ENCODE assay signal across 8 mouse cellular contexts in the genomic region with DNA sequence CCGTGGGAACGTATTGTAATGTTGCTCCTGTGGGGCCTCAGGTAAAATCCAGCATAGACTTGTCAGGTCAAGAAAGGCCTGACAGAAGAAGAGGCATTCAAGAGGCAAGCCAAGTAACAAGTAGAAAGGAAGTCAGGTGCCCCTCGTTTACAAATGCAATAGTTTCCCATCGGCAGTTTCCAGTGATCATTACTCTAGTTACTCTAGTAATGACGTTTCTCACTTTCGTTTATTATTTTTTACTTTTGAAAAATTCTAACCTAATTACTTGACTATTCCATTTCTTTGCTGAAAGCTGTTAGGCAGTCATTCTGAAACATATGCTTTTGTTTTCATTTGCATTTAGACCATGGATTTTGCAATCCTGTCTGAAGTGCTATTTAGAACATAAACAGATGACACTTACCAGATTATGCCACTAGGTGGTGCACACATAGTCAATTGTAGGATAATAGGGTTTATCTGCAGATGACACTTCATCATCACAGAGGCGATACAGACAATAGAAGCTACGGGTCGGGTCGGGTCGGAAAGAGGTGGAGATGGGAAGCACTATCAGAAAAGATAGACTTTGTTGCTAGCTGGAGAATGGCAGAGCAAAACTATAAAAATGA.
DNase-seq lines count a peak whose midpoint lies in the region; ATAC-seq and TF ChIP-seq lines count a peak whose summit lies in the region.
"Had no signal": no experiment of that assay in that cellular context is flagged by ENCODE, and none has a peak within 500 bp of the region (broad histone marks: within the 10 kb centered on the region; RNA-seq: fewer than 3 reads in every experiment).

No protein-coding gene starts in this region.

- H3K36me3 ChIP-seq in CH12.LX (replicated peaks in 1 of 2; ENCODE audit: control insufficient read depth in 1 of 2, insufficient read depth in 1 of 2, low read length in 1 of 2), result no peaks in the 10 kb centered on the region
- H3K36me3 ChIP-seq: liver, embryonic 15.5 days had no signal

- peak overlapping the region in 2 of 3 experiments; percentile 4 to 8 for H3K4me3 ChIP-seq in CH12.LX (replicated peaks in 1 of 3; ENCODE audit: low read depth in 2 of 3, low read length in 2 of 3, poor library complexity in 1 of 3)
- H3K4me3 ChIP-seq: liver, embryonic 15.5 days had no signal

- peak; percentile 59 to 64; a peak in 2 of 4 replicates for ATAC-seq in hematopoietic stem cell, adult 5-6 weeks (replicated peaks in 1 of 2; ENCODE audit: insufficient read depth in 1 of 2, low FRiP score in 2 of 2, low TSS enrichment in 1 of 2, low read depth in 1 of 2, poor library complexity in 2 of 2, severe bottlenecking in 2 of 2)
- peak; percentile 86 for ATAC-seq in megakaryocyte progenitor cell, adult 5-6 weeks (replicated peaks; ENCODE audit: poor library complexity)

- TF ChIP-seq POLR2A in CH12.LX (IDR thresholded peaks at IDR 0.05; ENCODE audit: low read depth, low read length), result no peak

- peak; percentile 79 for TF ChIP-seq RAD21 in CH12.LX (IDR thresholded peaks at IDR 0.05; ENCODE audit: low read depth, low read length)

- peak overlapping the region; percentile 37; the same call in 1 of the 2 replicates for H3K27ac ChIP-seq in CH12.LX (ENCODE audit: insufficient read depth, low read depth)
- H3K27ac ChIP-seq: liver, embryonic 15.5 days had no signal

- in situ Hi-C loops in CH12.LX (cut with MboI; ENCODE audit: low pct_ligation_motif_present, low pct_unique_long_range_greater_than_20kb, low sequenced_read_pairs), result loop anchor here (10.0 kb wide), 2 partner anchors 177 to 297 kb away; no protein-coding TSS in a partner anchor

- peak; percentile 75 for DNase-seq in layer of hippocampus, adult 11-12 months (ENCODE audit: low spot score)
- no peak for DNase-seq in layer of hippocampus, adult 8-10 months (ENCODE audit: low spot score in 2 of 2)
- DNase-seq in CH12.LX (ENCODE audit: extremely low read depth) (peak; percentile 72), NIH3T3 (ENCODE audit: low read depth) (peak; percentile 63)
- DNase-seq in ovary, adult 18-20 months (ENCODE audit: low spot score), result no peak

- H3K4me2 ChIP-seq in CH12.LX (ENCODE audit: insufficient read depth, low read depth, poor library complexity, severe bottlenecking), result peak overlapping the region; percentile 90
- H3K4me2 ChIP-seq: liver, embryonic 15.5 days had no signal

- H3K9me3 ChIP-seq in CH12.LX (replicated peaks; ENCODE audit: low read length), result no peaks in the 10 kb centered on the region
- H3K9me3 ChIP-seq: liver, embryonic 15.5 days had no signal

- peak in 1 of 2 experiments; percentile 80; a peak in 3 of 4 replicates for TF ChIP-seq CTCF in CH12.LX (conservative IDR thresholded peaks at IDR 0.05 in 1 of 2, IDR thresholded peaks at IDR 0.05 in 1 of 2; ENCODE audit: low read depth in 2 of 2, low read length in 2 of 2)

- dilution Hi-C loops in CH12.LX (cut with MboI; ENCODE audit: extremely low pct_ligation_motif_present, extremely low pct_unique_long_range_greater_than_20kb, low sequenced_read_pairs), result no loop called here

- no peaks in the 10 kb centered on the region for H3K27me3 ChIP-seq in CH12.LX (replicated peaks)
- H3K27me3 ChIP-seq: liver, embryonic 15.5 days had no signal

- 0 out of 2 replicates have a peak overlapping the region, but pooled peaks have one; percentile 24 for H3K9ac ChIP-seq in CH12.LX (ENCODE audit: insufficient read depth, low read depth)
- H3K9ac ChIP-seq: liver, embryonic 15.5 days had no signal

- TF ChIP-seq EP300 in CH12.LX (IDR thresholded peaks at IDR 0.05; ENCODE audit: low read length), result peak; percentile 91

- H3K79me2 ChIP-seq in CH12.LX (replicated peaks; ENCODE audit: control insufficient read depth, extremely low read depth, insufficient read depth, poor library complexity, severe bottlenecking), result no peaks in the 10 kb centered on the region

- peaks cover 7 to 21% of the 10 kb centered on the region in 2 experiments; a peak in 3 of 4 replicates for H3K4me1 ChIP-seq in CH12.LX (ENCODE audit: control insufficient read depth in 1 of 2, insufficient read depth in 2 of 2)
- H3K4me1 ChIP-seq: liver, embryonic 15.5 days had no signal

TF ChIP-seq in CH12.LX, 34 proteins besides CTCF, POLR2A, EP300 and RAD21:
- TF ChIP-seq MYC (IDR thresholded peaks at IDR 0.05; ENCODE audit: low read depth, low read length) (peak; percentile 65; the same call in 1 of the 2 replicates), ZKSCAN1 (IDR thresholded peaks at IDR 0.05; ENCODE audit: borderline replicate concordance, low read depth, low read length) (no peak), UBTF (IDR thresholded peaks at IDR 0.05; ENCODE audit: low read depth, low read length) (no peak), NELFE (IDR thresholded peaks at IDR 0.05; ENCODE audit: low read depth, low read length) (no peak), ZC3H11A (IDR thresholded peaks at IDR 0.05; ENCODE audit: low read depth, low read length) (peak; percentile 55; the same call in 1 of the 2 replicates), E2F4 (IDR thresholded peaks at IDR 0.05; ENCODE audit: insufficient replicate concordance, low read depth, low read length) (no peak), USF2 (conservative IDR thresholded peaks at IDR 0.05; ENCODE audit: low read depth, low read length) (no peak), CHD1 (IDR thresholded peaks at IDR 0.05; ENCODE audit: low read depth, low read length) (no peak), ZMIZ1 (IDR thresholded peaks at IDR 0.05; ENCODE audit: low read depth, low read length) (no peak), JUN (IDR thresholded peaks at IDR 0.05; ENCODE audit: insufficient read depth, low read depth, low read length) (peak; percentile 89), USF1 (IDR thresholded peaks at IDR 0.05; ENCODE audit: low read depth, low read length) (no peak; the same call in 1 of the 2 replicates), TBP (conservative IDR thresholded peaks at IDR 0.05; ENCODE audit: low read depth, low read length) (0 out of 2 replicates have a peak, but pooled peaks have one; percentile 24), HCFC1 (IDR thresholded peaks at IDR 0.05; ENCODE audit: low read depth, low read length) (no peak), PAX5 (IDR thresholded peaks at IDR 0.05; ENCODE audit: low read length) (no peak), JUND (conservative IDR thresholded peaks at IDR 0.05; ENCODE audit: low read depth, low read length) (peak; percentile 89), NRF1 (IDR thresholded peaks at IDR 0.05; ENCODE audit: low read depth, low read length) (no peak), MEF2A (IDR thresholded peaks at IDR 0.05; ENCODE audit: borderline replicate concordance, low read depth, low read length) (peak; percentile 61; the same call in 1 of the 2 replicates), MAX (IDR thresholded peaks at IDR 0.05; ENCODE audit: low read length) (no peak), SIN3A (IDR thresholded peaks at IDR 0.05; ENCODE audit: low read length) (no peak; the same call in 1 of the 2 replicates), MAFK (IDR thresholded peaks at IDR 0.05; ENCODE audit: insufficient replicate concordance, low read length) (0 out of 2 replicates have a peak, but pooled peaks have one; percentile 43), SMC3 (IDR thresholded peaks at IDR 0.05; ENCODE audit: low read depth, low read length) (peak; percentile 93), TCF12 (IDR thresholded peaks at IDR 0.05; ENCODE audit: low read depth, low read length) (peak; percentile 76), KAT2A (IDR thresholded peaks at IDR 0.05; ENCODE audit: insufficient replicate concordance, low read length) (no peak), GABPA (IDR thresholded peaks at IDR 0.05; ENCODE audit: insufficient replicate concordance, low read depth, low read length) (no peak), BHLHE40 (IDR thresholded peaks at IDR 0.05; ENCODE audit: low read depth, low read length) (peak; percentile 91), ELF1 (IDR thresholded peaks at IDR 0.05; ENCODE audit: low read depth, low read length) (no peak), CHD2 (IDR thresholded peaks at IDR 0.05; ENCODE audit: low read length) (peak; percentile 17; the same call in 1 of the 2 replicates), ZNF384 (IDR thresholded peaks at IDR 0.05; ENCODE audit: low read depth, low read length) (no peak), ETS1 (conservative IDR thresholded peaks at IDR 0.05; ENCODE audit: low read depth, low read length) (no peak; the same call in 1 of the 2 replicates), POLR2AphosphoS2 (IDR thresholded peaks at IDR 0.05; ENCODE audit: low read depth, low read length) (no peak), MXI1 (IDR thresholded peaks at IDR 0.05; ENCODE audit: low read depth, low read length) (no peak), IRF4 (IDR thresholded peaks at IDR 0.05; ENCODE audit: low read depth, low read length) (peak; percentile 91), RCOR1 (conservative IDR thresholded peaks at IDR 0.05; ENCODE audit: low read depth, low read length) (0 out of 2 replicates have a peak, but pooled peaks have one; percentile 24), MAZ (IDR thresholded peaks at IDR 0.05; ENCODE audit: low read depth, low read length) (no peak)

Comparison
In these comparisons a context has a peak if more than half of its experiments do, and no peak if none do; other contexts are left out.
1. DNase-seq: peak in layer of hippocampus, adult 11-12 months (single experiment), CH12.LX (single experiment) and NIH3T3 (single experiment); none in layer of hippocampus, adult 8-10 months (0 of 2) and ovary, adult 18-20 months (single experiment).